In the genomic region with DNA sequence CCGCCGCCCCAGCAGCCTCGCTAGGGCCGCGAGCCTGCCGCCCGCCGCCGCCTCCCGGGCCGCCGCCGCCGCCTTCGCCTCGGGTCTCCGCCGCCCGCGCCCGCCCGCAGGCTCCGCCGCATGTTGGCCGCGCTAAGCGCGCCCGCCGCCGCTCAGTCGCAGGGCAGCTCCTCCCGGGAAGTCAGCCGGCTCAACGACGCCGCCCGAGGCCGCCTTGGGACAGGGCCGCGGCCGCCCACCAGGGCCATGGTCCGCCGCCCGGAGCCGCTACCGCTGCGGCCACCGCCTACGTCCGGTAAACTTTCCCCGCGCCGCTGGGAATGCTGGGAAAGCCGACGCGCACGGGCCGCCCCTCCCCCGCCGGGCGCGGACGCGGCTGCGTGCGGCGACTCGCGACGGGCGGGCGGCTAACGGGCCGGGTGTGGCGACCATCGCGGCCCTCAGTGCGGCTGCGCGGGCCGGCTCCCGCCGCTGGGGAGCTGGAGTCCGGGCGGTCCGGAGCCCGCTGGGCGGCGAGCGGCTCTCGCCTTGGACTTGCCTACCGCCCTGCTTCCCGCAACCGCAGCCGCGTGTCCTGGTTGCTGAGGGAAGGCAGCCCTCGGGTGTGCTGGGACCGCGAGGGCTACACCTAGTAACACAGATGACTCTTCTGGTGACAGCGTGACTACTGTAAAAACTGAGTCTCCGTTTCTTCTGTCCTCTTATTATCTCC, we compare ENCODE assay signal across 8 mouse cellular contexts. TPM values are rescaled to one million over a fixed set of nuclear protein-coding genes. Genes with fewer than 3 reads are reported as not detected.
A peak's percentile ranks its signal among the peaks of the same experiment; 100 is the strongest.
DNase-seq lines count a peak whose midpoint lies in the region; ATAC-seq lines count a peak whose summit lies in the region.

A gene (minus strand): TSS at position 217 of the 712 bp plus-strand sequence.

- ATAC-seq in megakaryocyte, adult 5-6 weeks (ENCODE audit: poor library complexity, severe bottlenecking) = peak; percentile 81

- DNase-seq in adrenal gland, adult (ENCODE audit: inconsistent age in 2 of 2, low spot score in 1 of 2) = peak; percentile 92 to 97
- DNase-seq in embryo, embryonic 10 days (ENCODE audit: low spot score) = peak; percentile 89
- peak; percentile 92 for DNase-seq in gastrocnemius, postnatal 10 days
- DNase-seq in induced T-regulatory cell, adult 2 months (ENCODE audit: low read depth) = peak; percentile 77
- DNase-seq in left cerebral cortex, adult 8-10 months (ENCODE audit: low spot score in 2 of 2) = peak; percentile 78 to 83
- DNase-seq in right cerebral cortex, adult 18-20 months = peak; percentile 88
- peak; percentile 42 for DNase-seq in urinary bladder, postnatal 10 days (ENCODE audit: low spot score)

RNA-seq across cellular contexts. Expression of the gene that starts here (rescaled TPM):
- 10 to 100 TPM; 36.0 to 48.8 TPM for total RNA-seq in gastrocnemius, postnatal 10 days (2021)
- 10 to 100 TPM; 18.8 to 19.8 (median 19.2) TPM for total RNA-seq in left cerebral cortex, adult 8-10 months (2022)
- 77.4 and 83.0 TPM in 2 replicates for total RNA-seq in megakaryocyte, adult 5-6 weeks (2015)
- total RNA-seq in megakaryocyte, adult 5-6 weeks (2017) = 39.0 and 43.9 TPM in 2 replicates

Comparison
In these comparisons a context has a peak if more than half of its experiments do, and no peak if none do; other contexts are left out.
1. Peak in every context shown above with its lines: DNase-seq and ATAC-seq.
2. DNase-seq: peak in every context shown above with its lines; median percentile 94 in adrenal gland, adult; 92 in gastrocnemius, postnatal 10 days; 89 in embryo, embryonic 10 days; 88 in right cerebral cortex, adult 18-20 months; 80 in left cerebral cortex, adult 8-10 months; 77 in induced T-regulatory cell, adult 2 months; 42 in urinary bladder, postnatal 10 days.